Mouse (Mus musculus) c-Kit-positive CD71-positive TER-119-negative erythroid progenitor cells, embryonic 14.5 days (primary cell): ENCODE data around the gene Noxa1.
A peak's percentile ranks its signal among the peaks of the same experiment; 100 is the strongest.

Experiments used
- DNase-seq: peaks from one replicate; pipeline ENCODE4 v3.0.0-alpha.2; 2013; ENCODE audit warnings: low read depth

Noxa1 gene

DNA sequence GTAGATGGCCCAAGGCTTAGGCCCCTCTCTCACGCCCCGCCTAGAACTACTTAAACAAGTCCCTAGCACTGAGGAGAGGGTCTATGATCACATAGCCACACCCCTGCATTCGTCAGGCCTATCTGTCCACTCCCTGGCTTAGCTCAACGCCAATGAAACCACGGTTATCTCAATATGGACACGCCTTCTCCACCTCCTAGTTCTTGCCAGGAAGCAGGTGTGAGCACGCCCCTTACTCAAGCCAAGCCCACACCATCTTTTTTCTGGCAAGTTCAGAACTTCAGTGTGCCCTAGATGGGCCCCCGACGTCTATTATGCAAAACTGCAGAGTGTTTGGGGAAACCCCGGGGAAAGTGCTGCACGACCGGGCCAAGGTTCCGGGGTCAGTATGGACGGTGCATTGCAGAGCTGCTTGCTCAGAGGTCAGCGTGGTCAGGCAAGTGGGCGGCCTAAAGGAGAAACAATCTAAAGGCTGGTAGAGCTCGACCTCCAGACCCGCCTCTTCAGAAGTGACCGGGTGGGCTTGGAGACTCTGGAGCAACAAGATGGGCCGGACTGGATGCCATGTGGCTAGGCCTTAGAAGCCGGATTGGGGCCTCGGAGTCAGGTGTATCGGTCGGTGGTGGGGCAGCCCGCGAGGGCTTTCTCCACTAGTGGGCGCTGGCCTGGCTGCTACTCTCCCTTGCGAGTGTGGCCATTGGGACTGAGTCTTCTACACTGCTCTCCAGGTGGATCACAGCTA is at the start of gene Noxa1:
Noxa1 (minus strand) TSS at position 41 of the 742 bp plus-strand sequence.
- DNase-seq = no peak

DNA sequence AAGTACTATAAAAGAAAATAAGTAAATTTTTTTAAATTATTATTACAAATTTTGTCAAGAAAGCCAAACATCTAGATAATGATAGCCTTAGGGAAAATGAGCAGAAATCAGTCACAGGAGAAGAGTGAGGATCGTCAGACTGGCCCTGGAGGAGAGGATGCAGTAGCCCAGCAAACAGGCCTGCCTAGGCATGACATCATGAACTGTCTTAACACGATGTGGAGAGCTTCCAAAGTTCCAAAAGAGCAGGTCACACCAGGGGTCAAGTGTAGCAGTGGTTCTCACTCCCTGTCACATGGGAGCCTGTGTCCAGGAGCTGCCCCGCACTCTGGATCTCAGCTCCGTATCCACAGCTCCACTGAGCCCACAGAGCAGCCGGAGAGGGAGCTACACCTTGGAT is 47.0 kb upstream of the Noxa1 start:
- DNase-seq = no peak

- DNase-seq = no peak
Measured at GRCm38 (mm10) chr2:25141185-25141584, 46.2 kb upstream of the Noxa1 start.

DNA sequence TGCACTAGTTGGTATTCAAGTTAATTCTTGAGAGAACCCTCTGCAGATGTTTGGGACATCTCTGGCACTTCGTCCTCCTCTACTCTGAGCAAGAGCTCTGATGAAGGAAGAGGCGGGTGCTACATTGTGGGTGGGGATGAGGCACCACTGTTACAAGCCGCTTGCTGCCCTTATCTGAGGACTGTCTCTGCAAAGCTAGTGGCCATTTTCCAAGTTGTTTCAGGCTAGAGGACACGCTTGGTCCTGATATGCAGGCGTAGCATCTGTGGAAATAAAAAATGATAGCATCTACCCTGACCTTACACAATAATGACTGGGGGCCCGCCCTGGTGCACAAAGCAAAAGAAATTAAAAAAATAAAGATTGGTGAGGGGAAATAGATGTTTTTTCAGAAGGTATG is 42.9 kb upstream of the Noxa1 start:
- DNase-seq = peak; percentile 67

- DNase-seq = no peak
Measured at GRCm38 (mm10) chr2:25131601-25132000, 36.7 kb upstream of the Noxa1 start.

DNA sequence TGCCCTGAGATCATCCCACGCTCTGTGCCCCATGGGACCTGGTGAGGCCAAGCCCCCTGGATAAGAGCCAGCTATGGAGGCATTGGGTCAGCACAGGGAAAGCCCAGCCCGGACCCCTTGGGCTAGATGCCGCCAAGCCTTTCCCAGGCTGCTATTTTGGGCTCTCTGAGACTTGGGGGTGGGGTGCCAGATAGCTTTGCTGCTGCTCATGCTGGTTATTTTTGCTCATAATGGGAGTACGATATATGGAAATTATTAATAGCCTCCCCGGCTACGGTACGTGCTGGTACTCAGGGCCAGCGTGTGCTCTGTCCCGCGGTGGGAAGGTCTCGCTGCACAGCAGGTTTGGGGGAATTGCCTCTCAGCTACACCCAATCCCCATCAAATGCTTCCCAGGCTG is 33.1 kb upstream of the Noxa1 start:
- no peak for DNase-seq

DNA sequence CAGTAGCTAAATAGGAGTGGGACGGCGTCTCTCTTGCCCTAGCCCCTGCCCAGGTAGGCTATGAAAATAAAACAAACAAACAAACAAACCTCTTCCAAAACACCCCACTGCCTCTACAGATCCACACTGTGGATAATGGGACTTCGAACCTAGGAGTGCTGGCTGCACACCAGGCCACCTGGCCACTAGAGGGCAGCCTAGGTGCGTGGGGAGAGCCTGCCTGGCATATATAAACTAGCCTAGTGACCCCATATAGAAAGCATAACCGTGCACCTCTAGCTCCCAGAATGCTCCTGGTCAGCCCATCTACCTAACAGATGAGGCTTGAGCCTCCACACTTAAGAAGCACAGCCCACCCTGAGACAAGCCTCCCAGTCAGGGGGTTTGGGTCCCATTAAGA is 32.3 kb upstream of the Noxa1 start:
- no peak for DNase-seq

DNA sequence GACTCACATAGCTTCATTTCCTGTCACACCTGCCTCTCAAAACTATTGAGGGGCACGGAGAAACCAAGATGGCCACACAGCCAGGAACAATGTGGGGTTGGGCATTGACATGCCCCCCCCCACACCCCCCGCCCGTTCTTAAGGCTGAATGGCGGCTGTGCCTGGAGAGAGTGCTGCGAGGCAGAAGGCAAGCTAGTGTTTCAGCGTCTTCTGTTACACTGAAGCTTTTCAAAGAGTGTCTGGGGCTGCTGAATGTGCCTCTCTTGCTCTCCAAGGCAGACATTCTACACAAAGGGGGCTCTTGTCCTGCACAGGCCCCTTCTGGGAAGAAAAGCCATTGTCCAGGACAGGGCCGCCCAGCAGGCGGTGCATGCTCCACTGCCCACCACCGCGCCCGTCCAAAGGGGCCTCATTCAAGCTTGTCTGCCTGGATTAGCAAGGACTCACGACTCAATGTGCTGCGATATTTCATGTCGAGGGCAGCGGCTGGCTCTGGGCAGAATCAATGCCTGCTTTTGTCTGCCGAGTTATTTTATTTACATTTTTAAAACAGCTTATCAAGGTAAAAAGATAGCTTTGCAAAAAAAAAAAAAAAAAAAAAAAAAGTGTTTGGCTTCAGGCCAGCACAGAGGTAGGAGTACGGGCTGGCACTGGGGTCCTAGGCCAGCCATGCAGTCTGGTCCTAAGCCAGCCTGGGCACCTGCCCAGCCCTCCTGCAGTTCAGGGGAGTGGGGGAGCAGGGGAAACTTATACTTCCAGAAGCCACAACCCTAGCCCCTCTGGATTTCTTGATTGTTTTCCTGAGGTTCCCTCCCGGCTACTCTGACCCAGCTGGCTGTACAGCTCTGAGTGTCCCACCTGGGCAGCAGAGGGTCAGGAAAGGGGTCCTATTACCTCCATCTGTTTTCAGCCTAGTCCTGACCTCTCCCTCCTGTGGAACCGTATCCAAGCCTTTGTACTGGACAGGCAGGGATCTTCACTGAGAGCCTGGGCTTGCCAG is 31.4 kb upstream of the Noxa1 start:
- DNase-seq = no peak

DNA sequence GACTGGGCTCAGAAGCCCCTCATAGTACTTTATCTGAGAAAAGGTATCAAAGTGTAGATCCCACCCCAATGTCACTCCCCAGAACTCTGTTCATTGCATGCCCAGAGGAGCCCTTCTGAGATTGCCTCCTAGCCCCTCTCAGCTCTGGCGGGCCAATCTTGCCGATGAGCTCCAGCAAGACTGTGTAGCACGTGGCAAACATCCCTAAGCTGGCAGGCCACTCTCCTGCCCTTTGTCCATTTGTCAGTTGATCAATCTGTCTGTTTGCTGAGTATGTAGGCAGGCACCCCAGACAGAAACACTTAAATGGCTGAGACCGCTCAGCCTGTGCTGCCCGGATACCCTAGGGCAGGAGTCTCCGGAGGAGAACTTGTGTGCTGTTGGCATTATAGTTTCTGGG is 30.2 kb upstream of the Noxa1 start:
- no peak for DNase-seq

GRCm38 (mm10) chr2:25124411-25124810 is 29.5 kb upstream of the Noxa1 start:
- no peak for DNase-seq

DNA sequence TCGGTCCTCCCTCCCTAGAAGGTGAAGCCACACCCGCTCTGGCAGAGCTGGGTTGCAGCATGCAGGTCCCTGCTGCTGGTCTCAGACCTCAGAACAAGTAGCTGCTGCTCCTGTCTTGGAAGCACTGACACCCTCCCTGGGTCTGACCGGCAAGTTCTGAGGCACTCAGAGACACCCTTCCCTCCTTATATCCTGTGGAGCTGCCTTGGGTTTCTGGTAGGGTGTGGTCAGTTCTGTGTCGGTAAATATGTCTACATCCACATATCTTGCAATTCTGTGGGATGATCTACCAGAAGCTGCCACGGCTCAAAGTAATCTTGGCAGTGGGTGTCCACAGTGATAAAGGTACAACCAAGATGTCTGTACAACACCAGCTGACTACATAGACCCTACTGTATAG is 28.6 kb upstream of the Noxa1 start:
- DNase-seq = no peak

- DNase-seq = no peak
Measured at GRCm38 (mm10) chr2:25122666-25123065, 27.7 kb upstream of the Noxa1 start.

DNA sequence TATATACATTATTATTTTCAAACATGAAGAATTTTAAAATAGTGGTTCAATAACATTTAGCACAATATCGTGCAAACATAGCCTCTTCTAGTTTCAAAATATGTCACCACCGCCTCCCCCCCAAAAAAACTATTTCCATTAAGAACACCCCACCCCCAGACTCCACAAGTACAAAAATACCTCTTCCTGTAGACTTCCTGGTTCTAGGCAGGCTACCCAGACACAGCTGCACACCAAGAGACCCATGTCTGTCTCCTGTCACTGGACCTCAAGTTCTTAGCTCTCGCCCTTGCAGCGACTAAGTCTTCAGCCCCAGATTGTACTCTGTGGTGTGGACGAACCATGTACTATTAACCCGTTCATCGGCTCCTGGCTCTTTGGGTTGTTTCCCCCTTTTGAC is 26.0 kb upstream of the Noxa1 start:
- DNase-seq = no peak

GRCm38 (mm10) chr2:25115442-25115841 is 20.5 kb upstream of the Noxa1 start:
- peak; percentile 68 for DNase-seq

- no peak for DNase-seq
Measured at GRCm38 (mm10) chr2:25114308-25114707, 19.4 kb upstream of the Noxa1 start.

DNA sequence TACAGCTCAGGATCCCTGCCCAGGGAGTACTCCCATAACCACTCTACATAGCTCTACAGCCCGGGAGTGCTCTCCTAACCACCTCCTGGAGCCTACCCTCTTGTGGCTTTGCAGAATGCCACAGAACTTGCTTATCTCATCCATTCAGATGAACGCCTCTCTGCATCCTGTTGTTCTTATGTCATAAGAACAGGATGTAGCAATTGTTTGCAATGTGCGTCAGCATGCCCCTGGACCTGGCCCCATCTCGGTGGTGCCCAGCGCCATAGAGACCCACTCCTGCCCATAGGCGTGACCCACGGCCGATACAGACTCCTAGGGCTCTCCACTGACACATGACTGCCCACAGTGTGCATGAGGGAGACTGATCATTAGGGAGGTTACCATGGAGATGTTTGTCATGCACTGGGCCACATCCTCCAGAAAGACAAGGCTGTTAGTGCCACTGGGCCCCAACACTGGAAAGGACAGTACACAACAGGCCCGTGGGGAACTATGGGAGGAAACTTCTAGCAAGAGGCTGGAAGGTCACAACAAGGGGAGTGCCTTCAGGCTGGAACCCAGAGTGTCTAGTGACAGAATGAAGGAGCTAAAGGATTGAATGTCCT is 16.3 kb upstream of the Noxa1 start:
- no peak for DNase-seq

DNA sequence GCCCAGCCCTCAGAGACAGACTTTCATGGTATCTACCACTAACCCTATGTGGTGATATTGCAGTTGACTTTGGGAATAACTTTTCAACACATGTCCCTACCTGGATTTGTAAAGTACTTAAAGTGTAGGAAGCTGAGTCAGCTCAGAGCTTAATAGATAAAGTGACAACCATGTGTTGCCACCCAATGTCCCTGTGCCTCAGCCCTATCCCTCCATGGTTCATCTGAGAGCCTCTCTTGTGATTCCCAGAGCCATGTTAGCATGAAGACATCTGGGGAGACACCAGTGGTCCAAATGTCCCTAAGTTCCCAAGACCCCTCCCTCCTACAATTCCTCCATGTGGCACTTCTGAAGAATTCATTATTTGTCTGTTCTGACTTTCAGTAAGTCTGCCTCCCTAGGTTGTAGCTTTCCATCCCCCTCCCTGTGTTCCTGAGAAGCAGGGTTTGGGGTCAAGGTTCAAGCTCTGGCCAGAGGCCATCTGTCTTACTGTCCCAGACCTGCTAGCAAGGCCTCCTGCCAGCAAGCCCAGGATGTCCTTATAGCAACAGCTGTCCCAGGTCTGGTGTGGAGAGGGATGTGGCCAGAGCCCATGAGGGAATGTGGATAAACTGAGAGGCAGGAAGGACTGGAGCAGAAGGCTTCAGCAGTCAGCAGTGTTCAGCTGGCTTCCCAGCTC is 15.7 kb upstream of the Noxa1 start:
- no peak for DNase-seq

DNA sequence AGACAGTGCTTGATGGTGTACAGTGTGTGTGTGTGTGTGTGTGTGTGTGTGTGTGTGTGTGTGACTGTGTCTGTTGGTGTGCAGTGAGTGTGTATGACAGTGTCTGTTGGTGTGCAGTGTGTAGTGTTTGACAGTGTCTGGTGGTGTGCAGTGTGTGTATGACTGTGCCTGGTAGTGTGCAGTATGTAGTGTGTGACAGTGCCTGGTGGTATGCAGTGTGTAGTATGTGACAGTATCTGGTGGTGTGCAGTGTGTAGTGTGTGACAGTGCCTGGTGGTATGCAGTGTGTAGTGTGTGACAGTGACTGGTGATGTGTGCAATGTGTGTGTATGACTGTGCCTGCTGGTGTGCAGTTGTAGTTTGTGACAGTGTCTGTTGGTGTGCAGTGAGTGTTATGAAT is 14.5 kb upstream of the Noxa1 start:
- no peak for DNase-seq

- DNase-seq = no peak
Measured at GRCm38 (mm10) chr2:25106045-25106444, 11.1 kb upstream of the Noxa1 start.

GRCm38 (mm10) chr2:25104122-25104521 is 9.2 kb upstream of the Noxa1 start:
- no peak for DNase-seq

GRCm38 (mm10) chr2:25099703-25100102 is 4.8 kb upstream of the Noxa1 start:
- DNase-seq = no peak

DNA sequence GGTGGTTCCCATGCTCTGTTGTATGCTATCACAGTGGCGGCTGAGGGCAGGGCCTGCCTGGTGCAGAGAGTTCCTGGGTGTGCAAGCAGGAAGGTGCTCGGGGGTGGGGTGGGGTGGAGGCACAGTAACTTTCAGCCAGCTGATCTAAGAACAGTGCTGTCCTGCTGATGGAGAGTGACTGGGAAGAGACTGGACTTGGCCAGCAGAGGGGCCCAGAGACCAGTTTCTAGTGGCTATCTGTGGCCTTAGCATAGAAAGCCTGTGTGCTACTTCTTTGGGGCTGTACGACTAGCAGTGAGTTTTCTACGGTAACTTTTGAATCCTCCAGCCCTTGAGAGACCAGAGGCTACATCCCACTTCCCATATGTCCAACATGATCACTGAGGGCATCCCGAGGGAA is 4.0 kb upstream of the Noxa1 start:
- no peak for DNase-seq
